ENCODE assay signal across 9 mouse cellular contexts in the genomic region with DNA sequence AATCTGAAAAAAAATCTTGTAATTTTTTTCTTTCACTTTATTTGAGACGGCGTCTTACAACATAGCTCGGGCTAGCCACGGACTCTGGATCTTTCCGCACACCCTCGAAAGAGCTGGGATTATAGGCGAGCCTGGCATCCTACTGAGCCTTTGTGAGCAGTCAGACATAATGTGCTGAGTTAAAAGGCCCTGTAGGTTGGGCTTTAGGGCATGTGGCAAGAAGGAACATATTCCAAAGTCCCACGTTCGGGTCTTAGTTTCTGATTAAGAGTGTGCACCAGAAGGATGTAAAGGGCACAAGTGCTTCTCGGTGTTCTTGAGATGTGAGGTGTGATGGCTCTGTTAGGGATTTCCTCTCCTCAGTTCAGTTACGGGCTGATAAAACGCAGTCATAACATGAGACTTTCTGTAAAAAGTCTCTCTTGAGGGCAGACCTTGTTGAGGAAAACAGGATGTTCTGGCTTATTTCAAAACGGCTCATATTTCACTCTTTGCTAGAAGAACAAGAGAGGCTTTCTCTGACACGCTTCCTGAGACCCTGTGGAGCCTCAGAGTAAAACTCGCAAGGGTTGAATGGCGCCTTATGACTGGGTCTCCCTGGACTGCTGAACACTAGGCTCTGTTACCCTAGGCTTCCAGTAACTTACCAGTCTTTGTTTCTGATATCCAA.
DNase-seq lines count a peak whose midpoint lies in the region; ATAC-seq and TF ChIP-seq lines count a peak whose summit lies in the region.
"Had no signal": no experiment of that assay in that cellular context is flagged by ENCODE, and none has a peak within 500 bp of the region (broad histone marks: within the 10 kb centered on the region; RNA-seq: fewer than 3 reads in every experiment).

No protein-coding gene starts in this region.

- no peaks in the 10 kb centered on the region for H3K9me3 ChIP-seq in heart, embryonic 11.5 days (replicated peaks; ENCODE audit: control insufficient read depth, low read length)
- H3K9me3 ChIP-seq in hindbrain, embryonic 13.5 days, result no peaks in the 10 kb centered on the region
- no peaks in the 10 kb centered on the region for H3K9me3 ChIP-seq in midbrain, postnatal 0 days (ENCODE audit: low read length)

- no peaks in the 10 kb centered on the region for H3K4me1 ChIP-seq in heart, embryonic 11.5 days (ENCODE audit: control insufficient read depth, insufficient read depth, low read length)
- peaks cover 22% of the 10 kb centered on the region for H3K4me1 ChIP-seq in hindbrain, embryonic 13.5 days (replicated peaks)
- H3K4me1 ChIP-seq in midbrain, postnatal 0 days (ENCODE audit: insufficient read depth, low read length), result no peaks in the 10 kb centered on the region

- TF ChIP-seq CTCF in midbrain, postnatal 0 days (IDR thresholded peaks at IDR 0.05), result no peak

- no peak overlapping the region for H3K9ac ChIP-seq in heart, embryonic 11.5 days (ENCODE audit: low read depth, low read length)
- H3K9ac ChIP-seq in hindbrain, embryonic 13.5 days, result no peak overlapping the region
- no peak overlapping the region for H3K9ac ChIP-seq in midbrain, postnatal 0 days (replicated peaks; ENCODE audit: low read length, poor library complexity, severe bottlenecking)

- 51% methylated on average over 16 of the region's 16 CpGs for WGBS in heart, embryonic 11.5 days (ENCODE audit: insufficient replicate concordance)
- 62% methylated on average over 16 of the region's 16 CpGs for WGBS in hindbrain, embryonic 13.5 days
- 54% methylated on average over 16 of the region's 16 CpGs for WGBS in midbrain, postnatal 0 days

- H3K4me3 ChIP-seq in heart, embryonic 11.5 days (ENCODE audit: low read depth, low read length), result no peak overlapping the region
- H3K4me3 ChIP-seq in hindbrain, embryonic 13.5 days, result no peak overlapping the region
- H3K4me3 ChIP-seq in midbrain, postnatal 0 days (ENCODE audit: low read depth, low read length), result no peak overlapping the region

- ATAC-seq in heart, embryonic 11.5 days (replicated peaks; ENCODE audit: insufficient number of reproducible peaks, low FRiP score, low TSS enrichment), result peak; percentile 74
- 0 out of 2 replicates have a peak, but pooled peaks have one; percentile 12 for ATAC-seq in hindbrain, embryonic 13.5 days (ENCODE audit: low FRiP score)
- no peak for ATAC-seq in midbrain, postnatal 0 days (ENCODE audit: low FRiP score)
- ATAC-seq: activated CD4-positive, CD25-positive, alpha-beta regulatory T cell, adult 4 months had no signal

- no peak for DNase-seq in heart, postnatal 36 days
- peak; percentile 40 for DNase-seq in embryo, embryonic 11.5 days (ENCODE audit: low read depth, low spot score)
- peak; percentile 18 for DNase-seq in midbrain, postnatal 0 days (ENCODE audit: low spot score)
- no peak for DNase-seq in right cerebral cortex, postnatal 4 days
- no peak for DNase-seq in spleen, adult 18-20 months
- DNase-seq in ovary, adult 18-20 months (ENCODE audit: low spot score), result no peak

- H3K36me3 ChIP-seq in heart, embryonic 11.5 days (ENCODE audit: control insufficient read depth, insufficient read depth, low read length), result no peaks in the 10 kb centered on the region
- H3K36me3 ChIP-seq in hindbrain, embryonic 13.5 days, result no peaks in the 10 kb centered on the region
- no peaks in the 10 kb centered on the region for H3K36me3 ChIP-seq in midbrain, postnatal 0 days (ENCODE audit: insufficient read depth, low read length)

- no peak overlapping the region for H3K4me2 ChIP-seq in heart, embryonic 11.5 days
- no peak overlapping the region for H3K4me2 ChIP-seq in hindbrain, embryonic 13.5 days
- H3K4me2 ChIP-seq in midbrain, postnatal 0 days (ENCODE audit: low read depth, low read length, poor library complexity, severe bottlenecking), result no peak overlapping the region

- H3K27ac ChIP-seq in heart, embryonic 11.5 days (ENCODE audit: low read depth, low read length), result peak overlapping the region; percentile 63
- peak overlapping the region; percentile 81 for H3K27ac ChIP-seq in hindbrain, embryonic 13.5 days
- H3K27ac ChIP-seq in midbrain, postnatal 0 days (ENCODE audit: low read depth, low read length), result no peak overlapping the region

- H3K27me3 ChIP-seq in heart, embryonic 11.5 days (ENCODE audit: control insufficient read depth, insufficient read depth, low read length), result no peaks in the 10 kb centered on the region
- no peaks in the 10 kb centered on the region for H3K27me3 ChIP-seq in hindbrain, embryonic 13.5 days
- H3K27me3 ChIP-seq in midbrain, postnatal 0 days (ENCODE audit: insufficient read depth, low read length), result no peaks in the 10 kb centered on the region

- intact Hi-C loops in heart, postnatal 36 days (cut with DNase I), result no loop called here

Comparison
In these comparisons a context has a peak if more than half of its experiments do, and no peak if none do; other contexts are left out.
1. DNase-seq: peak in embryo, embryonic 11.5 days (single experiment) and midbrain, postnatal 0 days (single experiment); none in heart, postnatal 36 days (0 of 2), right cerebral cortex, postnatal 4 days (single experiment), spleen, adult 18-20 months (0 of 2) and ovary, adult 18-20 months (single experiment).